Mouse (Mus musculus): Measurements from ENCODE around the gene Elovl1.

Gene Elovl1

GRCm38 (mm10) chr4:118429215-118429895 is 1.5 kb downstream of the Elovl1 start:
- peak; percentile 82 for DNase-seq

DNA sequence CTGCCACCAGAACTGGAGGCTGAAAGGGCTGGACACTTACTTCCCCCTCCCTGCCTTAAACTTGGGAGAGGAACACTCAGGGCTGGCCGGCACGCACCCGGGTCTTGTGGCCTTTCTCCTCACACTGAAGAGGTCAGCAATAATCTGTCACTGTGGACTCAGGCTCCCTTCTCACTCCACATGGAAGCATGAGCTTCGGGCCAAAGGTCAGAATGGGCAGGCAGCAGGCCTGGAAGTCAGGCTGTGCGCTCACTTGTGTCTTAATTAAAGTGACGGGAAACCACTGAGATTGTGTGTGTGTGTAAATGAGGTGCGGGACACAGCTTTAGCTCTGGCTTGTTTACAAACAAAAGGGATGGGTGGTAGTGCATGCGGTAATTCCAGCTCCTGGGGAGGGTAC is 4.4 kb downstream of the Elovl1 start:
- DNase-seq, result no peak

DNA sequence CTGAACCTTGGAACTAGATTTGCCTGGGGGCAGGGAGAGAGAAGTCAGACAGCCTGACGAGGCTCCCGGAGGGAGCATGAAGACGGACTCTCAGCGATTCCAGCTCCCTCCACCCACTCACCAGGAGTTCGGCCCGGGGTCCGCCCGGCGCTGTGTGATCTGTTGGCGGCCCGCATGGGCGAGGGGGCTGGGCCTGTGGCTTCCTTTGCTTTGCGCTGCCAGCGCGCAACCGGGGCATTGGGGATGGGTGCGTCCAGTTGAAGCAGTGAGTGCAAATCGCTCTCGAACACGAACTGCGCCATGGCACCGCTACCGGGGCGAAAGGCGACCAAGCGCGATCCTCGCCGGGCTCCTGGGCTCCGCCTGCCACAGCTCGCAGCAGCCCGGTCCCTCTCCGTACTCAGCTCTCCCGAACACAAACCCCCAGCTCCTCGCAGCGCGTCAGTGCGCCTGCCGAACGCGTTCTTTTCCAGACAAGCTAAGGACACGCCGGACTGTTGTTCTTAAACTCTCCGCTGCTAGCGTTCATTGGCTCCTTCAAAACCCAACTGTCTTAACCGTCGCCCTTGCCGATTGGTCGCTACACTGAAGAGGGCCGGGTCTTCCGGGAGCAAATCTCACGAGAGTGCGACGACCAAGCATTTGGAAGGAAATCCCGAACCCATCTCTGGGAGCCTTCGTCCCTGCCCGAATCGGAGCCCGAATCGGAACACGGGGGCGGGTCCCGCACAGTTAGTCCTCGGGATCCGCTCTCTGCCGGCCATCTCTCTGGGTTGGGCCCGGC is 9.1 kb downstream of the Elovl1 start, which contains the start of gene Cdc20:
Gene Cdc20, minus strand, starts transcription at position 533 of the 784 bp plus-strand sequence.
- DNase-seq, result peak; percentile 94

GRCm38 (mm10) chr4:118437829-118438253 is 9.9 kb downstream of the Elovl1 start:
- DNase-seq, result no peak

- no peak for DNase-seq
Measured at GRCm38 (mm10) chr4:118445088-118445487, 17.2 kb downstream of the Elovl1 start.

- peak; percentile 84 for DNase-seq
Measured at GRCm38 (mm10) chr4:118445781-118446414, 18.0 kb downstream of the Elovl1 start.

DNA sequence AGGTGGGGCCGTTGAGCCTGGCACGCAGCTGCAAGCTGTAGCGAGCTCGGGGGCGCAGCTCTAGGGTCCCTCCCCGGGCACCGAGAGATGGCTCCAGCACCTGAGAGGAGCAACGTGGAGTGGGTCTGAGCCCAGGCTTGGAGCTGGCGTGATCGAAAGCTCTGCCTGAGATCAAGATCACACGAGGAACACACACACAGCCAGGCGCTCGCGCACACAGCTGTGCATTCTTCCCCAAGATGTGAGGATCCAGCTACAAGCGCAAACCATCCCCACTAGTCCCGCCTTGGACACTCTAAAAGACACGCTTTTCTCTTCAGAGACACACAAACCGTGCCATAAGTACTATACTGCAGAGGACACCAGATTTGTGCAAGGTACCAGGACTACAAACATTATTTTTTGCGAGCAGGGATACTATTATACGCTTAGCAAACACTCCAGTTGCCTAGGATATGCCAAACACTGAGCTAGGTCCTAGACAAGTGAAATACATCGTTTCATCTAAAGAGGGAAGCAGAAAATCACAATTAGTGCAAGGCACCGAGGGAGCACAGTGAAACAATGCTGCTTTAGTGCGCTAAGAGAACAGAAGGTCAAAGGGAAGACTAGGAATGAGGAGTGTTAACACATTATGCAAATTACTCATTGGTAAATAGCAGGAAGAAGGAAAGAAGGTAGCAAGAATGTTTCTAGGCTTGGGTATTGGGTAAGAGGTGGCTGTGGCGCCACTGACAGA is 18.7 kb downstream of the Elovl1 start:
- DNase-seq, result peak; percentile 29

GRCm38 (mm10) chr4:118457345-118457975 is 29.6 kb downstream of the Elovl1 start, which contains the start of gene Mpl:
Gene Mpl, minus strand, starts transcription at chr4:118457513.
- DNase-seq, result no peak

DNA sequence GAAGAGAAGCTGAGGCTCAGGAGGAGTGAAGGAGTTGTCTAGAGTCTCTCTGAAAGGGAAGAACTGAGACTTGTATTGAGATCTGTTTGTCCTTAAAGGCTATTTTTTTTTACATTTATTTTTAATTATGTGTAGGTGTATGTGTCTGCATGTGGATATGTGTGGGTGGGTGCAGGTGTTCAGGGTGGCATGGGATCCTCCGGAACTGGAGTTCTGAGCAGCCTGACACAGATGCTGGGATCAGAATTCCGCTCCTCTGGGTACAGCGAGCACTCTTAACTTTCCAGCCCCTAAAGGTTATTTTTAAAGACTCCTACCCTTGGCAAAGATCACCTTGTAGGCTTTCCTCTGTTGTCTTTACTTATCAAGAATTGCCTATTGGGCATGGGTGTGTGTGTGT is 37.1 kb downstream of the Elovl1 start:
- DNase-seq, result no peak

DNA sequence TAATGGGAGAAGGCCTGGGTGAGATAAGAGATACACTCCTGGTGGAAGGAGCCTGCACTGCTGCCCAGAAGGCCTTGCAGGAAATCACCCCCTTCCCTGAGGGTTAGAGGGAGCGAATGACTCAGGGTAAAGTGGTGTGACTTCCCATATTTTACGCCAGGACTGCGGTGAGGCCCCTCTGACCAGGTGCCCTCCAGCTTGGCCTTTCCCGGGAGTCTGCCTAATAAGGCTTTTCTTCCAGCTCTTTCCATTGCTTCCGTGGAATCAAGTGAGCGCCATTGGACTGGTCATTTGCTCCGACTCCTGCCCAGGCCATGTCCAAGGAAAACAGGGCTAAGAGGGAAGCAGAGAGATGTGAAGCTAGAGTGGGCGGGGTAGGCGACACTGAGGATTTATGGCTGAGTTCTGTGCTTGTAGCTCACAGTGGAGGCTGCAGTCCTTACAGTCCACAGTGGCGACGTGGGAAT is 37.8 kb downstream of the Elovl1 start:
- no peak for DNase-seq

- DNase-seq, result no peak
Measured at GRCm38 (mm10) chr4:118471281-118471680, 43.4 kb downstream of the Elovl1 start.

DNA sequence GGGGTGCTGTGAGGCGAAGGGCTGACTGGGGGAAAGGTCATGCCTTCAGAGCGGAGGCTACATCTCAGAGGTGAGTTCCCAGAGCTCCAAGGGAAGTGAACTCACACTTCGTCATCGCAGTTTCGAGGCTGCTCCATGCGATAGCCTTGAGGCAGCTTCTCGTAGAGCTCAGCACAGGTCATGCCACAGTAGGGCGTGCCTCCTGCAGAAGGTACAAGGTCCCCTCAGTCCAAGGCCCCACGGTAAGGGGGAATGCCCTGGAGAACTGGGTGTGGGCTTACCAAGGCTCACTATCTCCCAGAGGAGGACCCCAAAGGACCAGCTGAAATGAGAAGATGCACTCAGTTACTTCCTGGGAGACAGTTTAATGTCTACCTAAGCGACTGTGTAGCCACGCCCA is 44.8 kb downstream of the Elovl1 start:
- DNase-seq, result no peak

- no peak for DNase-seq
Measured at GRCm38 (mm10) chr4:118476773-118477530, 49.1 kb downstream of the Elovl1 start.
